Mouse (Mus musculus) stomach, embryonic 16.5 days (tissue): ENCODE results near the gene Lbx2. TPM values are rescaled to one million over a fixed set of nuclear protein-coding genes. Genes with fewer than 3 reads are reported as not detected.
A peak's percentile ranks its signal among the peaks of the same experiment; 100 is the strongest.

Source experiments
- ATAC-seq: fragments of 200-750 bp; cut with Nextera tagmentation; 2 replicates; pipeline ENCODE4 v1.8.0; 2017; ENCODE audit warnings: moderate number of reproducible peaks, moderate TSS enrichment; ENCODE audit not compliant: insufficient read depth, low FRiP score
- H3K27ac ChIP-seq: fragments of 300-500 bp; sonication (generic); 2 replicates; pipeline ENCODE4 v1.5.1; 2014; ENCODE audit warnings: low read length
- H3K27me3 ChIP-seq: fragments of 300-500 bp; sonication (generic); 2 replicates; pipeline ENCODE4 v1.6.1; 2014; ENCODE audit warnings: low read length, control low read depth, mixed read lengths; ENCODE audit not compliant: control insufficient read depth, insufficient read depth
- H3K36me3 ChIP-seq: fragments of 300-500 bp; sonication (generic); 2 replicates; pipeline ENCODE4 v1.6.1; 2014; ENCODE audit warnings: low read length; ENCODE audit not compliant: control insufficient read depth, insufficient read depth
- H3K4me1 ChIP-seq: fragments of 300-500 bp; sonication (generic); 2 replicates; pipeline ENCODE4 v1.6.1; 2014; ENCODE audit warnings: low read length, control low read depth, mixed read lengths; ENCODE audit not compliant: control insufficient read depth, insufficient read depth
- H3K4me2 ChIP-seq: fragments of 300-500 bp; sonication (generic); 2 replicates; pipeline ENCODE4 v1.6.1; 2014; ENCODE audit warnings: low read depth, low read length, mixed read lengths
- H3K4me3 ChIP-seq: fragments of 300-500 bp; sonication (generic); replicated peaks from 2 replicates; pipeline ENCODE4 v1.5.1; 2014; ENCODE audit warnings: mild to moderate bottlenecking, low read length
- H3K9ac ChIP-seq: fragments of 300-500 bp; sonication (generic); 2 replicates; pipeline ENCODE4 v1.6.1; 2014; ENCODE audit warnings: low read length
- H3K9me3 ChIP-seq: fragments of 300-500 bp; sonication (generic); replicated peaks from 2 replicates; pipeline ENCODE4 v1.6.1; 2016; ENCODE audit warnings: low read length, control low read depth; ENCODE audit not compliant: control insufficient read depth
- WGBS: fragments of 180-500 bp; shearing (Covaris S2); extraction: QIAGEN DNeasy Blood & Tissue Kit; methylation state at CpG from one replicate; pipeline ENCODE4 v1.1.7; 2014; 5-methylcytosine and 5-hydroxymethylcytosine counted together
- polyA plus RNA-seq: library from polyadenylated mRNA; unstranded; fragments of >200 nt; fragmentation: Nextera tagmentation; extraction: Ambion mirVana; gene quantifications from 2 replicates; pipeline ENCODE4 v1.2.1, GENCODE M21; 2015

The Lbx2 gene
- polyA plus RNA-seq, 1 experiment from 2014 or later: 0.58 TPM

DNA sequence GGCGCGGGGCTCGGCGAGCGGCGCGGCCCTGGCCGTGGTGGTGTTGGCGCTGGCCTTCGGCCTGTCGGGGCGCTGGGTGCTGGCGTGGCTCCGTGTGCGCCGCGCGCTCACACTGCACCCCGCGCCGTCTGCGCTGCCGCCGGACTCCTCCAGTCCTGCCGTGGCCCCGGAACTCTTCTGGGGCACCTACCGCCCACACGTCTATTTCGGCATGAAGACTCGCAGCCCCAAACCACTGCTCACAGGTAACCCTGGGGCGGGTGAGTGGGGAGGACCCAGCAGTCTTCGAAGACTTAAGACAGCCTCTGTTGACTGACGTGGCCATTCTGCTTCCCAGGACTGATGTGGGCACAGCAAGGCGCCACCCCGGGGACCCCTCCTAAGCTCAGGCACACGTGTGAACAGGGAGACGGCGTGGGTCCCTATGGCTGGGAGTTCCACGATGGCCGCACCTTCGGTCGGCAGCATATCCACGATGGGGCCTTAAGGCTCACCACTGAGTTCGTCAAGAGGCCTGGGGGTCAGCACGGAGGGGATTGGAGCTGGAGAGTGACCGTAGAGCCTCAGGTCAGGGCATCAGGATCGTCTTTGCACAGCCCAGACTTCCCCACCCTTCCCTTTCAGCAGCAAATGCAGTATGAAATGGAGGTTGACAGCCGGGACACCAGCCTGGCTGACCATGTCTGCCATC is 29.7 kb downstream of the Lbx2 start:
- Histone ChIP-seq H3K9ac (peak overlapping the region; percentile 93), H3K4me2 (peak overlapping the region; percentile 90), H3K27ac (peak overlapping the region; percentile 88), H3K9me3 (no peaks in the 10 kb centered on the region), H3K4me1 (peaks cover 24% of the 10 kb centered on the region), H3K27me3 (no peaks in the 10 kb centered on the region), H3K36me3 (peaks cover 12% of the 10 kb centered on the region), H3K4me3 (peak overlapping the region; percentile 86)
- ATAC-seq: peak; percentile 16; the same call in 1 of the 2 replicates
- under 1% methylated on average over 42 of the region's 48 CpGs for WGBS

DNA sequence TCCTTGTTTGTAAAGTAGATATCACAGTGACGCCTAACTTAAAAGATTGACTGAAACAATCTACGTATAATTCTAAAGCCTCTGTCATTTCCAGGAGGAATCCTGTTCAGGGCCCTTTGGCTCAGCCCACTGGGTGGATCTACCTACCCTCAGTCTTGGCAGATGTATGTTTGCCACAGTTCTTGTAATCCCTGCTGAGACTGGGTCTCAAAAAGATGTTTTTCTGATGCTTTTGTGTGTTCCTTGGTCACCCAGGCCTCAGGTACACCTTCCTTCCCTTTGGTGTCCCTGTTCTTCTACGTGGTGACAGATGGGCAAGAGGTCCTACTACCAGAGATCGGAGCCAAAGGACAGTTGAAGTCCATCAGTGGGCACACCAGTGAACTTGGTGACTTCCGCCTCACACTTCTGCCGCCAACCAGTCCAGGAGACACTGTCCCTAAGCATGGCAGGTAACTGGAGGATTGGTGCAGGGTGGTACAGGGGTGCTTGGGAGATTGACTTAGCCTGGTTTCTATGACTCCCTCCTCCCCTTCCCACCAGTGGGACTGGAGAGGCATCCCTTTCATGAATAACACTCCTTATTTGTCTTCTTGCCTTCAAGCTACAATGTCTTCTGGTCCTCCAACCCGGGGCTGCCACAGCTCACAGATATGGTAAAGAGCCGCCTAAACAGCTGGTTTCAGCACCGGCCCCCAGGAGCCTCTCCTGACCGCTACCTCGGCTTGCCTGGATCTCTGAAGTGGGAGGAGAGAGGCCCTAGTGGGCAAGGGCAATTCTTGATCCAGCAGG is 30.4 kb downstream of the Lbx2 start:
- WGBS: 66% methylated on average over 11 of the region's 11 CpGs
- Histone ChIP-seq H3K4me2 (peak overlapping the region; percentile 90), H3K36me3 (peaks cover 12% of the 10 kb centered on the region), H3K27ac (no peak overlapping the region), H3K9me3 (no peaks in the 10 kb centered on the region), H3K27me3 (no peaks in the 10 kb centered on the region), H3K4me3 (peak overlapping the region; percentile 86), H3K4me1 (peaks cover 24% of the 10 kb centered on the region), H3K9ac (peak overlapping the region; percentile 93)
- no peak for ATAC-seq

GRCm38 (mm10) chr6:83117165-83117438 is 30.9 kb downstream of the Lbx2 start:
- Histone ChIP-seq H3K4me3 (no peak overlapping the region), H3K27ac (no peak overlapping the region), H3K4me1 (peaks cover 24% of the 10 kb centered on the region), H3K4me2 (no peak overlapping the region), H3K9ac (0 out of 2 replicates have a peak overlapping the region, but pooled peaks have one; percentile 93), H3K9me3 (no peaks in the 10 kb centered on the region), H3K36me3 (peaks cover 12% of the 10 kb centered on the region), H3K27me3 (no peaks in the 10 kb centered on the region)
- WGBS: 72% methylated on average over 4 of the region's 4 CpGs
- ATAC-seq: no peak

DNA sequence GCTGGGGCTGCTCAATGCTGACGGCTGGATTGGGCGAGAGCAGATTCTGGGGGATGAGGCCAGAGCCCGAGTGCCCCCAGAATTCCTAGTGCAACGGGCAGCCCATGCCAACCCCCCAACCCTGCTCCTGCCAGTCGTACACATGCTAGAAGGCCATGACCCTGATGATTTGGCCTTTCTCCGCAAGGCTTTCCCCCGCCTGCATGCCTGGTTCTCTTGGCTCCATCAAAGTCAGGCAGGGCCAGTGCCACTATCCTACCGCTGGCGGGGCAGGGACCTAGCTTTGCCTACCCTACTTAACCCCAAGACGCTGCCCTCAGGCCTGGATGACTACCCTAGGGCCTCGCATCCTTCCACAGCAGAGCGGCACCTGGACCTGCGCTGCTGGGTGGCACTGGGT is 31.4 kb downstream of the Lbx2 start:
- no peaks in the 10 kb centered on the region for H3K27me3 ChIP-seq
- H3K36me3 ChIP-seq: peaks cover 12% of the 10 kb centered on the region
- 85% methylated on average over 13 of the region's 13 CpGs for WGBS
- peaks cover 28% of the 10 kb centered on the region for H3K4me1 ChIP-seq
- peak overlapping the region; percentile 25; the same call in 1 of the 2 replicates for H3K9ac ChIP-seq
- no peaks in the 10 kb centered on the region for H3K9me3 ChIP-seq
- no peak overlapping the region for H3K27ac ChIP-seq
- H3K4me3 ChIP-seq: no peak overlapping the region
- no peak for ATAC-seq
- no peak overlapping the region for H3K4me2 ChIP-seq

- Histone ChIP-seq H3K4me1 (peaks cover 34% of the 10 kb centered on the region), H3K9ac (no peak overlapping the region), H3K9me3 (no peaks in the 10 kb centered on the region), H3K27me3 (no peaks in the 10 kb centered on the region), H3K36me3 (peaks cover 12% of the 10 kb centered on the region), H3K27ac (no peak overlapping the region), H3K4me2 (no peak overlapping the region), H3K4me3 (no peak overlapping the region)
- 78% methylated on average over 11 of the region's 11 CpGs for WGBS
- no peak for ATAC-seq
These were observed 32.2 kb downstream of the Lbx2 start for GRCm38 (mm10) chr6:83118369-83118768.

GRCm38 (mm10) chr6:83118825-83119733 is 32.9 kb downstream of the Lbx2 start:
- Histone ChIP-seq H3K36me3 (peaks cover 12% of the 10 kb centered on the region), H3K4me3 (no peak overlapping the region), H3K9ac (no peak overlapping the region), H3K27me3 (no peaks in the 10 kb centered on the region), H3K4me2 (no peak overlapping the region), H3K9me3 (no peaks in the 10 kb centered on the region), H3K4me1 (peaks cover 37% of the 10 kb centered on the region), H3K27ac (no peak overlapping the region)
- no peak for ATAC-seq
- WGBS: 68% methylated on average over 14 of the region's 14 CpGs

GRCm38 (mm10) chr6:83119734-83120051 is 33.5 kb downstream of the Lbx2 start:
- no peak overlapping the region for H3K27ac ChIP-seq
- 74% methylated on average over 7 of the region's 7 CpGs for WGBS
- H3K4me1 ChIP-seq: peaks cover 43% of the 10 kb centered on the region

DNA sequence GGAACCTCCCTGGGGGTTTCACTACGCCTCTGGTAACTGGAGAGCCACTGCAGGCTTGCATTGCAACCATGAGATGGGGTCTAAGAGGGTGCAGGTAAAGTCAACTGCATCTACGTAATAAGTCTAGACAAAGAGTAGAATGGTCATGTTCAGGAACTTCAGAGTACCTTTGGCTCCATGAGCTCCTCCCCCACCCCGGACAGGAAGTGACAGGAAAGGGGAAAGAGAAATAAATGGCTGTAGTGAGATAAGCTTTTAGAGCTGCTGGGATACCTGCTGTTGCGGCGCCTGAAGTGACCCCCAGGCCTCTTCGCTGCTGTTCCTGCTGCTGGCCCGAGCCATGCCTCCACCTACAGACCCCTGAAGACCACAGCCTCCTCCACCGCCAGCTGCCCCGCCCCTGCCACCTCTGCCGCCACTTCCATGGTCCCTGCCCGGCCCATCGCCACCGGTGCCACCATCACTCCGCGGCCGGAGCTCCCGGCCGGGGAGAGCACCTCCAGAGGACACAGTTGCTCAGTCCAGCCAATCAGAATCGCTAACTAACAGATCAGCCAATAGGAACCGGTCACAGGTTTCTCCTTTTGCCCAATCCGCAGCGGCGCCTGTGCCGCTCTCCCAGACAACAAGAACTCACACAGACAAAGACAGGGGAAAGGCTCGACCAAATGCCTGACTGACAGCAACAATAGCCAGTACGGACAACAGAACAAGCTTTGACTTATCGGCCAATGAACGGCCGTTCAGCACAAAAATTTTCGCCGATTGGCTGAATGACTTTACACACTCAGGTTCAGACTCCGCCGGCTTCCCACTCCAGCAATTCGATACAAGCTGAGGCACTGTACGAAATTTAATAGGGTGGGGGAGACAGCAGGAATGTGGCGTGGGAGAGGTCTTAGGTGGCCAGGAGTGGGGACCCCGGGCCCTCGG is 35.0 kb downstream of the Lbx2 start, which contains the start of gene Wbp1:
Gene Wbp1, minus strand, starts transcription at position 630 of the 933 bp plus-strand sequence.
- H3K4me3 ChIP-seq: peak within 1 kb of the TSS; percentile 77
- 1% methylated on average over 38 of the region's 38 CpGs for WGBS
- peak; percentile 95 for ATAC-seq

More at GRCm38 (mm10) chr6:83119734-83120051, 33.5 kb downstream of the Lbx2 start:
- Histone ChIP-seq H3K4me3 (no peak overlapping the region), H3K27me3 (no peaks in the 10 kb centered on the region), H3K9ac (peak overlapping the region; percentile 17; the same call in 1 of the 2 replicates), H3K9me3 (no peaks in the 10 kb centered on the region), H3K4me2 (peak overlapping the region; percentile 91), H3K36me3 (peaks cover 12% of the 10 kb centered on the region)
- no peak for ATAC-seq

More for the DNA sequence above, 35.0 kb downstream of the Lbx2 start, which contains the start of gene Wbp1:
- Histone ChIP-seq H3K9ac (peak within 1 kb of the TSS; percentile 88), H3K27me3 (no peaks in the 10 kb centered on the region), H3K4me2 (peak within 1 kb of the TSS; percentile 96), H3K27ac (peak within 1 kb of the TSS; percentile 98), H3K36me3 (peaks cover 12% of the 10 kb centered on the region), H3K9me3 (no peaks in the 10 kb centered on the region), H3K4me1 (peaks cover 42% of the 10 kb centered on the region)
